Mouse (Mus musculus) limb, embryonic 10.5 days (tissue): Measurements from ENCODE around the gene Hist1h3i. TPM values are rescaled to one million over a fixed set of nuclear protein-coding genes. Genes with fewer than 3 reads are reported as not detected.
"Not testable (repeated sequence)": the region's sequence is repeated elsewhere in the genome, so short reads cannot be mapped to it uniquely, and the experiment has no call there.

ENCODE experiments used
- DNase-seq: peaks from one replicate; pipeline ENCODE4 v3.0.0-alpha.2; 2017; ENCODE audit warnings: low spot score
- H3K27ac ChIP-seq: fragments of 300-500 bp; sonication (generic); 2 replicates; pipeline ENCODE4 v1.5.1; 2016; ENCODE audit warnings: mild to moderate bottlenecking
- H3K27me3 ChIP-seq: fragments of 300-500 bp; sonication (generic); 2 replicates; pipeline ENCODE4 v1.6.1; 2016; ENCODE audit warnings: low read depth, mild to moderate bottlenecking; ENCODE audit not compliant: poor library complexity, severe bottlenecking
- H3K36me3 ChIP-seq: fragments of 300-500 bp; sonication (generic); 2 replicates; pipeline ENCODE4 v1.6.1; 2016; ENCODE audit warnings: mild to moderate bottlenecking, moderate library complexity
- H3K4me1 ChIP-seq: fragments of 300-500 bp; sonication (generic); 2 replicates; pipeline ENCODE4 v1.6.1; 2016
- H3K4me3 ChIP-seq: fragments of 300-500 bp; sonication (generic); 2 replicates; pipeline ENCODE4 v1.5.1; 2016; ENCODE audit warnings: mild to moderate bottlenecking, moderate library complexity
- H3K9me3 ChIP-seq: fragments of 300-500 bp; sonication (generic); replicated peaks from 2 replicates; pipeline ENCODE4 v1.6.1; 2016; ENCODE audit warnings: mild to moderate bottlenecking
- WGBS: fragments of 180-500 bp; shearing (Covaris S2); methylation state at CpG from one replicate; pipeline ENCODE4 v1.1.7; 2016; 5-methylcytosine and 5-hydroxymethylcytosine counted together
- polyA plus RNA-seq: library from polyadenylated mRNA; unstranded; fragments of >200 nt; fragmentation: Nextera tagmentation; extraction: Ambion mirVana; gene quantifications from 2 replicates; pipeline ENCODE4 v1.2.1, GENCODE M21; 2016

Gene Hist1h3i
- polyA plus RNA-seq, 1 experiment from 2014 or later: 133 TPM

DNA sequence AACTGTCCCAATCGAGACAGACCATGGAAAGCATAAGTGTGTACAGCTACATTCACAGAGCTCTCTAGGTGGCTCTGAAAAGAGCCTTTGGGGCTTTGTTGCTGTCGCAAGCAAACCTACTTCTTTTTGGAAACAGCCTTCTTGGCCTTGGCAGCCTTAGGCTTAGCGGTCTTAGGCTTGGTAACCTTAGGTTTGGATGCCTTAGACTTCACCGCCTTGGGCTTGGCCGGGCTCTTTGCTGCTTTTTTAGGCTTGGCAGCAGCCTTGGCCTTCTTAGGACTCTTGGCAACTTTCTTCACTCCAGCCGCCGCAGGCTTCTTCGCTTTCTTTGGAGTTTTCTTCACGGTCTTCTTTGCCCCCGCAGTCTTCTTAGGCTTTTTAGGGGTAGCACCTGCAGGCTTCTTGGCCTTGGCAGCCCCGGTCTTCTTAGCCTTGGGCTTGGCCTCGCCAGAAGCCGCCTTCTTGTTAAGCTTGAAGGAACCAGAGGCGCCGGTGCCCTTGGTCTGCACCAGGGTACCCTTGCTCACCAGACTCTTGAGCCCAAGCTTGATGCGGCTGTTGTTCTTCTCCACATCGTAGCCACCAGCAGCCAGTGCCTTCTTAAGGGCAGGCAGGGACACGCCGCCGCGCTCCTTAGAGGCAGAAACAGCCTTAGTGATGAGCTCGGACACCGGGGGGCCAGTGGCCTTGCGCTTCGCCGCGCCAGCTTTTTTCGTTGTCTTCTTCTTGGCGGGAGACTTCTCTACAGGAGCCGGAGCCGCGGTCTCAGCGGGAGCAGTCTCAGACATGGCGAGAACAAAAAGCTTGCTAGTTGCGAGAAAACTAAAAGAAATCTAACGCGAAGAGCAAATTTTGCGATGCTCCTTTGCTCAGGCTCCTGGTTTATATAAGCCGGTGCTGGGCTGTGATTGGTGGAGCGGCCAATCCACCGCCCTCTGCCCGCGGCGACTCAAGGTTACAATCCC is 3.1 kb downstream of the Hist1h3i start, which contains the start of gene Hist1h1b:
Hist1h1b (minus strand) TSS at position 859 of the 965 bp plus-strand sequence.
- peaks cover 24% of the 10 kb centered on the region for H3K4me1 ChIP-seq
- no peaks in the 10 kb centered on the region for H3K27me3 ChIP-seq
- no peaks in the 10 kb centered on the region for H3K36me3 ChIP-seq
- H3K9me3 ChIP-seq: no peaks in the 10 kb centered on the region
- peak within 1 kb of the TSS; percentile 93 for H3K27ac ChIP-seq
- H3K4me3 ChIP-seq: peak within 1 kb of the TSS; percentile 61
- under 1% methylated on average over 44 of the region's 44 CpGs for WGBS
- peak; percentile 88 for DNase-seq

DNA sequence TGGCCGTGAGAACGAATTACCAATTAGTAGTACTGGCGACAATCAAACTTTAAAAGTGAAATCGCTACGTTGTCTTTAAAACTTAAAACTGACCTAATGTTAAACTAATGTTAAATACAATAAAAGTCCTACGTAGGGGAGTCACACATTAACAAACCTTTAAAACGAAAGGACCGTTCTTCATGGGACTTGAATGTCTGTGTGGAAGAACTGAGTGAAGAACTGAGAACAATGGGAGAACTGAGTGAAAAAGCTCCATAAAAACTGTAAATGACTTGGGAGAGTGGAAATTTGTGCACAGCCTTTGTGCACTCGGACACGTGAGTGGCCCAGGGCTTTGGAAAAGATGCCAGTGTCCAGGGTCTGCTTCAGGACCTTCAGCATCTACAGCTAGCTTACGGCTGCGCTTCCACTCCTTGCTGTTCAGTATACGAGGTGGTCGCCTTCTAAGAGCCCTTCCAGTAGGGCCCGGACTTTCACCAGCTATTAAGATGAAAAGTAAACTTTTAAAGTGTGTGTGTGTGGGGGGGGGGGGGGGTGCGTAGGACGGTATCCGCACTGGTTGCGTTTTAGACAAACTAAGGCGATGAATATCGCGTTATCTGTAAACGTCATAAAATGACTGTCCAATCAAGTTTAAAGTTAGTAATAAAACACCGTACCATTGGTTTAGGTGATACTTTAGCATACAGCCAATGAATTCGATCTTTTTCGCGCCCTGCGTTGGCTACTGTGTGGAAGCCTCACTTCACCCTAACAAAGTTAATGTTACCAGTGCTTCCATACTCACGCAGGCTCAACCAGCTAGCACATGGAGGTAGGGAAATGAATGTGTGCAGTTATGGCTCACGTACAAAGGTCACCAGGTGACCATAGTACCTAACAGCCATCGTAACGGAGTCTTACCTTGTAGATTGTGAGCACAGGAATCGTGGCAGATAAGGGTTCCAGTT is 4.1 kb downstream of the Hist1h3i start:
- H3K4me3 ChIP-seq: peak overlapping the region; percentile 61
- WGBS: 8% methylated on average over 33 of the region's 33 CpGs
- H3K27ac ChIP-seq: peak overlapping the region; percentile 93
- H3K27me3 ChIP-seq: no peaks in the 10 kb centered on the region
- H3K36me3 ChIP-seq: no peaks in the 10 kb centered on the region
- DNase-seq: peak; percentile 79
- H3K9me3 ChIP-seq: no peaks in the 10 kb centered on the region
- H3K4me1 ChIP-seq: peaks cover 19% of the 10 kb centered on the region

DNA sequence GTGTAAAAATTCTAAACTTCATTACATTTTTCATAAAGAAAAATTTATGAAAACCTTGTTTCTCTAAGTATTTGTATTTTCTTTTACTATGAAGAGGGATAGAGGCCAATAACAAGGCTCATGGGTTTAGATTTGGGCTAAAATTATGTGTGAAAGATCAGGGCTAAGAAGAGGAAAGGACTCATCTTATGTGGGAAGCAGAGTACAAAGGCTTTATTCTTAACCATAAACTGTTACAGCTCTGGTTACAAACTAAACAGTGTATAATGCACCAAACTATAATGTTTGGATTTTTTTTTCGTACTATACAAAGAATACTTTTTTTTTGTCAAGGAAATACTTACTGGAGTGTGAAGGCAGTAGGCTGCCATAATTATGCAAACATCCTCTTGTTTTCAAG is 27.5 kb downstream of the Hist1h3i start:
- H3K27ac ChIP-seq: peak overlapping the region; percentile 36; the same call in 1 of the 2 replicates
- peak overlapping the region; percentile 55; the same call in 1 of the 2 replicates for H3K4me3 ChIP-seq

GRCm38 (mm10) chr13:21754294-21755001 is 28.7 kb downstream of the Hist1h3i start:
- not testable (repeated sequence) for DNase-seq
- 2% methylated on average over 13 of the region's 26 CpGs for WGBS
- peak overlapping the region; percentile 87 for H3K27ac ChIP-seq

More for the DNA sequence above, 27.5 kb downstream of the Hist1h3i start:
- Histone ChIP-seq H3K9me3 (no peaks in the 10 kb centered on the region), H3K4me1 (peaks cover 24% of the 10 kb centered on the region), H3K27me3 (no peaks in the 10 kb centered on the region), H3K36me3 (no peaks in the 10 kb centered on the region)
- 86% methylated on average over 1 of the region's 1 CpGs for WGBS
- no peak for DNase-seq

DNA sequence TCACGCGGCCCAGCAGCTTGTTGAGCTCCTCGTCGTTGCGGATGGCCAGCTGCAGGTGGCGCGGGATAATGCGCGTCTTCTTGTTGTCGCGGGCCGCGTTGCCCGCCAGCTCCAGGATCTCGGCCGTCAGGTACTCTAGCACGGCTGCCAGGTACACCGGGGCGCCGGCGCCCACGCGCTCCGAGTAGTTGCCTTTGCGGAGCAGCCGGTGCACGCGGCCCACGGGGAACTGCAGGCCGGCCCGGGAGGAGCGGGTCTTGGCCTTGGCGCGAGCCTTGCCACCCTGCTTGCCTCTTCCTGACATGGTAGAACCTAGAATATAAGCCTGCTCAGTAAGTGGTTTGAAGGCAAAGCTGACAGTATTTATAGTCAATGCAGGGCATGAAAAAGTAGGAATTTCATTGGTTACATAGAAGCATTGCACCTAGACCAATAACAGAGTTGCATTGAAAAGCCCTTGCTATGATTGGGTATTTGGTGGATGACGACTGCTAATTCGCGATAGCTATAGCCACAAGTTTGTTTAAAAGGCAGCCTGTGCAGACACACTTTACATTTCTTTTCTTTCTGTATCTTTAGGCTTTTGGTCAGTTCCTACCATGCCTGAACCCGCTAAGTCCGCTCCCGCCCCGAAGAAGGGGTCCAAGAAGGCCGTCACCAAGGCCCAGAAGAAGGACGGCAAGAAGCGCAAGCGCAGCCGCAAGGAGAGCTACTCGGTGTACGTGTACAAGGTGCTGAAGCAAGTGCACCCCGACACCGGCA is 29.5 kb downstream of the Hist1h3i start, which contains the start of the genes Hist1h2ak and Hist1h2bn:
Hist1h2ak (minus strand) TSS at position 304 of the 762 bp plus-strand sequence.
Hist1h2bn (plus strand) TSS at position 600 of the 762 bp plus-strand sequence.
- peaks cover 24% of the 10 kb centered on the region for H3K4me1 ChIP-seq
- H3K27me3 ChIP-seq, H3K9me3 ChIP-seq, H3K36me3 ChIP-seq: not testable (repeated sequence)
- peak within 1 kb of the TSS; percentile 92 for H3K27ac ChIP-seq
- peak; percentile 80 for DNase-seq
- 0% methylated on average over 49 of the region's 50 CpGs for WGBS
- peak within 1 kb of the TSS; percentile 55 for H3K4me3 ChIP-seq

More at GRCm38 (mm10) chr13:21754294-21755001, 28.7 kb downstream of the Hist1h3i start:
- not testable (repeated sequence) for H3K27me3 ChIP-seq, H3K36me3 ChIP-seq, H3K9me3 ChIP-seq
- Histone ChIP-seq H3K4me1 (peaks cover 24% of the 10 kb centered on the region), H3K4me3 (peak overlapping the region; percentile 55)

DNA sequence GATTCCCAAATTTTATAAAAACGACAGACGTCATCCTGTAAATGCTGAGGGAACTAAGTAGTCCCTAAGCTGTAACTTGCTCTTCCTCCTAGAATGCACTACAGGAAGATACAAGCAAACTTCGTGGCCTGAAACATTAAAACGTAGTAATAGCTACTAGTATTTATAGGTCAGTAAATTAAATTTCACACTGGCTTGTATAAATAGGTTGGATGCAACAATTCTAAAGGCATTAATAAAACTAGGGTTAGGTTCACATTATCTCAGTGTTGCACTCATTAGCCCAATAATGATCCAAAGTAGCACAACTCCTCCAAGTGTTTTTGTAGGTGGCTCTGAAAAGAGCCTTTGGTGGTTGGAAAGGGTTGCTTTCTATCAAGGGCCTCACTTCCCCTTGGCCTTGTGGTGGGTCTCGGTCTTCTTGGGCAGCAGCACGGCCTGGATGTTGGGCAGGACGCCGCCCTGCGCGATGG is 30.1 kb downstream of the Hist1h3i start:
- Histone ChIP-seq H3K27me3 (no peaks in the 10 kb centered on the region), H3K4me3 (peak overlapping the region; percentile 55), H3K9me3 (no peaks in the 10 kb centered on the region), H3K36me3 (no peaks in the 10 kb centered on the region), H3K4me1 (peaks cover 24% of the 10 kb centered on the region), H3K27ac (peak overlapping the region; percentile 92)
- WGBS: 5% methylated on average over 10 of the region's 10 CpGs
- DNase-seq: no peak

- Histone ChIP-seq H3K27me3 (no peaks in the 10 kb centered on the region), H3K4me3 (peak overlapping the region; percentile 55)
These were observed 30.8 kb downstream of the Hist1h3i start for GRCm38 (mm10) chr13:21752356-21752755.

DNA sequence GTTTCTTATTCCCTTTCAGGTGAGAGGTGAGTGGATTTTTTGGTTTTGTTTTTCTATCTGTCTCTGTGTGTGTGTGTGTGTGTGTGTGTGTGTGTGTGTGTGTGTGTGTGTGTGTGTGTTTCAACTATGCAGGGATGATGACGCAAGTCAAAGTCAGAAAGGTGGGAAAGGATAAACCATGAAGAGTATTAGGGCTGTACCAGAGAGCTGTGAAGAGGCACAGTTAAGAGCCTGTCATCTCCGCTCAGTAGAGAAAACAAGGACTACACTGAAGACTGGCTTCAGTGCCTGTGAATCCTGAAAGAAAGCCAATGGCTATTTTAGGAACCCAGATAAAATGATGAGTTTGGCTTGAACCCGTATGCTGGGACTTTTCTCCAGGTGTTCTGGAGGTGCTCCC is 31.3 kb downstream of the Hist1h3i start:
- Histone ChIP-seq H3K36me3 (no peaks in the 10 kb centered on the region), H3K9me3 (no peaks in the 10 kb centered on the region), H3K27me3 (no peaks in the 10 kb centered on the region), H3K27ac (peak overlapping the region; percentile 92), H3K4me1 (peaks cover 27% of the 10 kb centered on the region), H3K4me3 (peak overlapping the region; percentile 55; the same call in 1 of the 2 replicates)
- DNase-seq: no peak
- WGBS: 84% methylated on average over 3 of the region's 3 CpGs

More at GRCm38 (mm10) chr13:21752356-21752755, 30.8 kb downstream of the Hist1h3i start:
- Histone ChIP-seq H3K9me3 (no peaks in the 10 kb centered on the region), H3K36me3 (no peaks in the 10 kb centered on the region), H3K27ac (peak overlapping the region; percentile 92), H3K4me1 (peaks cover 27% of the 10 kb centered on the region)
- DNase-seq: peak; percentile 40
- 38% methylated on average over 3 of the region's 3 CpGs for WGBS

- Histone ChIP-seq H3K27me3 (no peaks in the 10 kb centered on the region), H3K4me3 (peak overlapping the region; percentile 61; the same call in 1 of the 2 replicates), H3K36me3 (no peaks in the 10 kb centered on the region), H3K27ac (peak overlapping the region; percentile 92), H3K9me3 (no peaks in the 10 kb centered on the region), H3K4me1 (peaks cover 27% of the 10 kb centered on the region)
- no peak for DNase-seq
These were observed 31.8 kb downstream of the Hist1h3i start for GRCm38 (mm10) chr13:21751417-21751816.

DNA sequence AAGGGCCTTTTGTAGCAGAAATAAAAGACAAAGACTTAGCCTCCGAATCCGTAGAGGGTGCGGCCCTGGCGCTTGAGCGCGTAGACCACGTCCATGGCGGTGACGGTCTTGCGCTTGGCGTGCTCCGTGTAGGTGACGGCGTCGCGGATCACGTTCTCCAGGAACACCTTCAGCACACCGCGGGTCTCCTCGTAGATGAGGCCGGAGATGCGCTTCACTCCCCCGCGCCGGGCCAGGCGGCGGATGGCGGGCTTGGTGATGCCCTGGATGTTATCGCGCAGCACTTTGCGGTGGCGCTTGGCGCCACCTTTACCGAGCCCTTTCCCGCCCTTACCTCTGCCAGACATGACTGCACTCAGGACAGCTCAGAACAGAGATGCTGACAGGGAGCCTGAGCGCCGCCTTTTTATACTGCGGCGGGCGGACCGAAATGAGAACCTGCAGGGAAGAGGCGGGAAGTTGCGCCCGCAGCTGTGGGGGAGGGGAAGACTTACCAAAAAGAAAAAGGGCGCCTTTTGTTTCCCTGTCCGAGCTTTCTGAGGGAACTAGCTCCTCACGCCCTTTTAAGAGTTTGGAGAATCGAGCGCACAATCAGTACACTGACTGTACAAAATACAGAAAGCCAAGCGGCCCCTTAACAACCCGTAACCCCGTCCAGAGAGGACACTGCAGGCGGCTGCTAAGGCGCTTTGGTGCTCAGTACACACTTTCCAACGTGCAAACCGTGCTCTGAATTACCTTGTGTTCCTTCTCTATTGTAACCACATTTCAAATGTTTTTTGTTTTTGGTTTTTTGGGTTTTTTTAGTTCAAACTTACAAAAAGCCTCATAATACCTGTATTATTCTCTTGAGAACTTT is 32.8 kb downstream of the Hist1h3i start, which contains the start of gene Hist1h4k:
Hist1h4k (minus strand) TSS at position 347 of the 859 bp plus-strand sequence.
- H3K27me3 ChIP-seq, H3K36me3 ChIP-seq, H3K9me3 ChIP-seq: not testable (repeated sequence)
- peak; percentile 97 for DNase-seq
- Histone ChIP-seq H3K4me1 (peaks cover 25% of the 10 kb centered on the region), H3K27ac (peak within 1 kb of the TSS; percentile 92), H3K4me3 (peak within 1 kb of the TSS; percentile 61)
- WGBS: under 1% methylated on average over 52 of the region's 56 CpGs
